Mouse (Mus musculus) heart, embryonic 14.5 days (tissue): ENCODE data around the gene Lpar6. TPM values are rescaled to one million over a fixed set of nuclear protein-coding genes. Genes with fewer than 3 reads are reported as not detected.
A peak's percentile ranks its signal among the peaks of the same experiment; 100 is the strongest.

Experiments
- ATAC-seq: fragments of 200-750 bp; cut with Nextera tagmentation; 2 replicates; pipeline ENCODE4 v1.8.0; 2017; ENCODE audit warnings: low read depth, moderate TSS enrichment; ENCODE audit not compliant: insufficient number of reproducible peaks, insufficient read depth, low FRiP score
- H3K27ac ChIP-seq, 2 experiments: fragments of 200-500 bp in 1 of 2; fragments of 300-500 bp in 1 of 2; sonication (generic) in 1 of 2; replicated peaks in 1 of 2; 2 replicates each; pipeline ENCODE4 v1.5.1; 2012 to 2014; ENCODE audit warnings: low read depth in 2 of 2, low read length in 2 of 2, control low read depth in 1 of 2, mild to moderate bottlenecking in 1 of 2, mixed read lengths in 1 of 2; ENCODE audit not compliant: control insufficient read depth in 1 of 2, insufficient read depth in 1 of 2
- H3K27me3 ChIP-seq: fragments of 300-500 bp; sonication (generic); 2 replicates; pipeline ENCODE4 v1.6.1; 2014; ENCODE audit warnings: mild to moderate bottlenecking, low read length, control low read depth; ENCODE audit not compliant: control insufficient read depth, insufficient read depth
- H3K36me3 ChIP-seq: fragments of 300-500 bp; sonication (generic); 2 replicates; pipeline ENCODE4 v1.6.1; 2014; ENCODE audit warnings: mild to moderate bottlenecking, control low read depth, low read length, mixed read lengths; ENCODE audit not compliant: control insufficient read depth, insufficient read depth
- H3K4me1 ChIP-seq, 2 experiments: fragments of 200-500 bp in 1 of 2; fragments of 300-500 bp in 1 of 2; sonication (generic) in 1 of 2; 2 replicates each; pipeline ENCODE4 v1.6.1; 2012 to 2014; ENCODE audit warnings: low read length in 2 of 2, control low read depth in 1 of 2, mixed read lengths in 1 of 2; ENCODE audit not compliant: control insufficient read depth in 2 of 2, insufficient read depth in 2 of 2
- H3K4me2 ChIP-seq: fragments of 300-500 bp; sonication (generic); 2 replicates; pipeline ENCODE4 v1.6.1; 2014; ENCODE audit warnings: mild to moderate bottlenecking, low read length
- H3K4me3 ChIP-seq, 2 experiments: fragments of 200-500 bp in 1 of 2; fragments of 300-500 bp in 1 of 2; sonication (generic) in 1 of 2; 2 replicates each; pipeline ENCODE4 v1.5.1; 2012 to 2014; ENCODE audit warnings: low read length in 2 of 2, mild to moderate bottlenecking in 2 of 2, control low read depth in 1 of 2, low read depth in 1 of 2, moderate library complexity in 1 of 2; ENCODE audit not compliant: control insufficient read depth in 1 of 2, insufficient read depth in 1 of 2
- H3K9ac ChIP-seq: fragments of 300-500 bp; sonication (generic); 2 replicates; pipeline ENCODE4 v1.6.1; 2014; ENCODE audit warnings: mild to moderate bottlenecking, low read length
- H3K9me3 ChIP-seq: fragments of 300-500 bp; sonication (generic); 2 replicates; pipeline ENCODE4 v1.6.1; 2016; ENCODE audit warnings: low read length, control low read depth; ENCODE audit not compliant: control insufficient read depth
- WGBS: fragments of 180-500 bp; shearing (Covaris S2); extraction: QIAGEN DNeasy Blood & Tissue Kit; methylation state at CpG from one replicate; pipeline ENCODE4 v1.1.7; 2014; 5-methylcytosine and 5-hydroxymethylcytosine counted together
- microRNA counts: library from miRNA; unstranded; fragments of <30 nt; microRNA quantifications from one replicate; lab custom pipeline; 2016
- microRNA-seq: library from miRNA; unstranded; fragments of <30 nt; microRNA quantifications from one replicate; pipeline ENCODE4, GENCODE M21; 2016
- polyA plus RNA-seq: library from polyadenylated mRNA; unstranded; fragments of >200 nt; fragmentation: Nextera tagmentation; extraction: Ambion mirVana; gene quantifications from 2 replicates; pipeline ENCODE4 v1.2.1, GENCODE M21; 2014

Lpar6 gene
- polyA plus RNA-seq, 1 experiment from 2014 or later, result 9.3 TPM

DNA sequence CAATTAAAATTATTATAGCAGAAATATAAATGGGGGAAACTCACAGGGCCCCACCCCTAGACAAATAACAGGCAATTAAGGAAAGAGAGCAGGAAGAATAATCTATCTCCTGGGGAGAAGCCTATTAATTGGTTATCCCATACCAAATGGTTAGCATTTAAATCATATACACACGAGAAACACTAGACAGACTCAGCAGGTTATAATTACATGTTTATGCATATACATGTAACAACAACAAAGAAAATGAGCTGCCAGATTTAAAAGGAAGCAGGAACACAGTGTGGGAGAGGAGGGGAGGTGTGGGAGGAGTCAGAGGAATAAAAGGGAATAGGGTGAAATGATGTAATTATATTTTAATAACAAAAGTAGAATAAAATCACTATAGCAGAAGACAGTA is 54.7 kb downstream of the Lpar6 start:
- H3K27me3 ChIP-seq, result no peaks in the 10 kb centered on the region
- ATAC-seq, result no peak
- WGBS, result 76% methylated on average over 1 of the region's 1 CpGs
- no peak overlapping the region for H3K4me2 ChIP-seq
- H3K9ac ChIP-seq, result no peak overlapping the region
- H3K9me3 ChIP-seq, result no peaks in the 10 kb centered on the region
- H3K36me3 ChIP-seq, result 0 out of 2 replicates have a peak, but pooled peaks cover 12% of the 10 kb centered on the region
- no peak overlapping the region for H3K27ac ChIP-seq
- no peaks in the 10 kb centered on the region; a peak in 1 of 4 replicates for H3K4me1 ChIP-seq
- H3K4me3 ChIP-seq, result no peak overlapping the region

MicroRNAs within 50 kb of the gene (microRNA counts, 519-probe panel; counts per million panel counts)
- microRNA mmu-miR-687 (lab: Ali Mortazavi, UCI), result 322 counts per million, percentile 70 among the panel's probes with 10 or more counts

Small RNAs within 50 kb of the gene (microRNA-seq; reads per million reads assigned to microRNA genes)
- gene Mir687, result not detected

Other genes with a start within 250 kb of the Lpar6 start
- not detected in 2 replicates for gene Cysltr2, start 188.8 kb upstream of the Lpar6 start, polyA plus RNA-seq
- 66.0 and 70.8 TPM in 2 replicates for gene Rcbtb2, start 114.9 kb upstream of the Lpar6 start, polyA plus RNA-seq
- 17.7 and 22.9 TPM in 2 replicates for gene Rb1, start 87.9 kb downstream of the Lpar6 start, polyA plus RNA-seq
- 843 and 883 TPM in 2 replicates for gene Itm2b, start 147.4 kb downstream of the Lpar6 start, polyA plus RNA-seq